Mouse (Mus musculus) limb, embryonic 11.5 days (tissue): ENCODE measurements at regions not wholly inside any gene's neighbourhood (a gene's known extent, or its start where the extent isn't known, plus 50 kb on each side); places are given as distances from the start of the nearest gene placed in this dataset.

ENCODE experiments used
- ATAC-seq: fragments of 200-750 bp; cut with Nextera tagmentation; 2 replicates; pipeline ENCODE4 v1.8.0; 2017; ENCODE audit warnings: low read depth; ENCODE audit not compliant: insufficient number of reproducible peaks, low FRiP score, low TSS enrichment
- DNase-seq: peaks from one replicate; pipeline ENCODE4 v3.0.0-alpha.2; 2015; ENCODE audit warnings: low spot score
- H3K27ac ChIP-seq: fragments of 300-500 bp; sonication (generic); replicated peaks from 2 replicates; pipeline ENCODE4 v1.5.1; 2014; ENCODE audit warnings: low read depth, mild to moderate bottlenecking, low read length
- H3K27me3 ChIP-seq: fragments of 300-500 bp; sonication (generic); 2 replicates; pipeline ENCODE4 v1.6.1; 2014; ENCODE audit warnings: mild to moderate bottlenecking, low read length, mixed read lengths; ENCODE audit not compliant: control insufficient read depth, insufficient read depth
- H3K36me3 ChIP-seq: fragments of 300-500 bp; sonication (generic); 2 replicates; pipeline ENCODE4 v1.6.1; 2014; ENCODE audit warnings: mild to moderate bottlenecking, low read length, moderate library complexity, mixed read lengths; ENCODE audit not compliant: control insufficient read depth, insufficient read depth
- H3K4me1 ChIP-seq: fragments of 300-500 bp; sonication (generic); 2 replicates; pipeline ENCODE4 v1.6.1; 2014; ENCODE audit warnings: low read length, mixed read lengths; ENCODE audit not compliant: control insufficient read depth, insufficient read depth
- H3K4me2 ChIP-seq: fragments of 300-500 bp; sonication (generic); 2 replicates; pipeline ENCODE4 v1.6.1; 2014; ENCODE audit warnings: low read depth, mild to moderate bottlenecking, moderate library complexity; ENCODE audit not compliant: severe bottlenecking
- H3K4me3 ChIP-seq: fragments of 300-500 bp; sonication (generic); 2 replicates; pipeline ENCODE4 v1.5.1; 2014; ENCODE audit warnings: low read depth, low read length
- H3K9ac ChIP-seq: fragments of 300-500 bp; sonication (generic); 2 replicates; pipeline ENCODE4 v1.6.1; 2014; ENCODE audit warnings: mild to moderate bottlenecking, low read length
- H3K9me3 ChIP-seq: fragments of 300-500 bp; sonication (generic); 2 replicates; pipeline ENCODE4 v1.6.1; 2016; ENCODE audit warnings: low read length; ENCODE audit not compliant: control insufficient read depth
- WGBS: fragments of 180-500 bp; shearing (Covaris S2); extraction: QIAGEN DNeasy Blood & Tissue Kit; methylation state at CpG from one replicate; pipeline ENCODE4 v1.1.7; 2014; 5-methylcytosine and 5-hydroxymethylcytosine counted together

- Histone ChIP-seq H3K9me3 (no peaks in the 10 kb centered on the region), H3K27ac (no peak overlapping the region), H3K4me1 (no peaks in the 10 kb centered on the region), H3K36me3 (no peaks in the 10 kb centered on the region), H3K4me2 (no peak overlapping the region), H3K9ac (no peak overlapping the region), H3K27me3 (no peaks in the 10 kb centered on the region), H3K4me3 (no peak overlapping the region)
- WGBS: 14% methylated on average over 3 of the region's 3 CpGs
- ATAC-seq (peak; percentile 83), DNase-seq (peak; percentile 41)
Observed at GRCm38 (mm10) chr10:66177318-66177717, 918.6 kb upstream of the Jmjd1c start.

- H3K27ac ChIP-seq: no peak overlapping the region
- ATAC-seq: no peak
- 87% methylated on average over 2 of the region's 2 CpGs for WGBS
Observed at GRCm38 (mm10) chr10:66181231-66181630, 914.7 kb upstream of the Jmjd1c start.

GRCm38 (mm10) chr10:66183069-66183468 is 912.9 kb upstream of the Jmjd1c start:
- Histone ChIP-seq H3K27ac (no peak overlapping the region), H3K9ac (no peak overlapping the region), H3K4me3 (no peak overlapping the region), H3K9me3 (no peaks in the 10 kb centered on the region), H3K36me3 (no peaks in the 10 kb centered on the region), H3K27me3 (no peaks in the 10 kb centered on the region), H3K4me1 (peaks cover 4% of the 10 kb centered on the region; the same call in 1 of the 2 replicates), H3K4me2 (no peak overlapping the region)
- ATAC-seq (no peak), DNase-seq (no peak)
- WGBS: 87% methylated on average over 2 of the region's 2 CpGs

More at GRCm38 (mm10) chr10:66181231-66181630, 914.7 kb upstream of the Jmjd1c start:
- no peaks in the 10 kb centered on the region for H3K9me3 ChIP-seq
- H3K4me3 ChIP-seq: no peak overlapping the region
- no peak overlapping the region for H3K4me2 ChIP-seq
- DNase-seq: no peak
- no peaks in the 10 kb centered on the region for H3K36me3 ChIP-seq
- no peaks in the 10 kb centered on the region for H3K27me3 ChIP-seq
- no peak overlapping the region for H3K9ac ChIP-seq
- no peaks in the 10 kb centered on the region for H3K4me1 ChIP-seq

- Histone ChIP-seq H3K4me3 (no peak overlapping the region), H3K9me3 (no peaks in the 10 kb centered on the region), H3K9ac (no peak overlapping the region), H3K4me1 (peaks cover 4% of the 10 kb centered on the region; the same call in 1 of the 2 replicates), H3K36me3 (no peaks in the 10 kb centered on the region), H3K27me3 (no peaks in the 10 kb centered on the region), H3K4me2 (no peak overlapping the region), H3K27ac (no peak overlapping the region)
- ATAC-seq: no peak
- 9% methylated on average over 1 of the region's 1 CpGs for WGBS
- peak; percentile 23 for DNase-seq
Observed at GRCm38 (mm10) chr10:66187038-66187437, 908.9 kb upstream of the Jmjd1c start.

- ATAC-seq: no peak
- 59% methylated on average over 4 of the region's 4 CpGs for WGBS
- H3K4me2 ChIP-seq: no peak overlapping the region
Observed at GRCm38 (mm10) chr10:66201115-66201514, 894.8 kb upstream of the Jmjd1c start.

GRCm38 (mm10) chr10:66228123-66228522 is 867.8 kb upstream of the Jmjd1c start:
- no peak overlapping the region for H3K9ac ChIP-seq
- no peaks in the 10 kb centered on the region for H3K27me3 ChIP-seq
- WGBS: 52% methylated on average over 2 of the region's 2 CpGs
- ATAC-seq (no peak), DNase-seq (no peak)
- H3K36me3 ChIP-seq: no peaks in the 10 kb centered on the region
- no peak overlapping the region for H3K4me2 ChIP-seq
- no peaks in the 10 kb centered on the region for H3K4me1 ChIP-seq
- no peak overlapping the region for H3K4me3 ChIP-seq
- no peak overlapping the region for H3K27ac ChIP-seq
- H3K9me3 ChIP-seq: no peaks in the 10 kb centered on the region

More at GRCm38 (mm10) chr10:66201115-66201514, 894.8 kb upstream of the Jmjd1c start:
- Histone ChIP-seq H3K4me3 (no peak overlapping the region), H3K4me1 (no peaks in the 10 kb centered on the region), H3K9ac (no peak overlapping the region), H3K9me3 (no peaks in the 10 kb centered on the region), H3K36me3 (no peaks in the 10 kb centered on the region), H3K27me3 (no peaks in the 10 kb centered on the region), H3K27ac (no peak overlapping the region)
- no peak for DNase-seq

GRCm38 (mm10) chr10:66234370-66234916 is 861.5 kb upstream of the Jmjd1c start:
- ATAC-seq (no peak), DNase-seq (no peak)
- Histone ChIP-seq H3K36me3 (no peaks in the 10 kb centered on the region), H3K4me3 (no peak overlapping the region), H3K9ac (no peak overlapping the region), H3K27ac (no peak overlapping the region), H3K4me2 (no peak overlapping the region), H3K4me1 (no peaks in the 10 kb centered on the region), H3K27me3 (no peaks in the 10 kb centered on the region), H3K9me3 (no peaks in the 10 kb centered on the region)
- WGBS: 79% methylated on average over 2 of the region's 2 CpGs

- H3K9ac ChIP-seq: no peak overlapping the region
- WGBS: 70% methylated on average over 5 of the region's 5 CpGs
- H3K4me1 ChIP-seq: no peaks in the 10 kb centered on the region
Observed at GRCm38 (mm10) chr10:66256377-66256776, 839.5 kb upstream of the Jmjd1c start.

More at GRCm38 (mm10) chr10:66256377-66256776, 839.5 kb upstream of the Jmjd1c start:
- DNase-seq: no peak
- Histone ChIP-seq H3K4me3 (no peak overlapping the region), H3K36me3 (no peaks in the 10 kb centered on the region), H3K27me3 (no peaks in the 10 kb centered on the region), H3K4me2 (no peak overlapping the region), H3K9me3 (no peaks in the 10 kb centered on the region), H3K27ac (no peak overlapping the region)
- ATAC-seq: no peak
